Mouse (Mus musculus) hindbrain, embryonic 11.5 days (tissue): ENCODE results near the gene Clcnka. TPM values are rescaled to one million over a fixed set of nuclear protein-coding genes. Genes with fewer than 3 reads are reported as not detected.

ENCODE experiments used
- ATAC-seq: fragments of 200-750 bp; cut with Nextera tagmentation; 2 replicates; pipeline ENCODE4 v1.8.0; 2017; ENCODE audit warnings: mild to moderate bottlenecking, moderate TSS enrichment, moderate library complexity; ENCODE audit not compliant: low FRiP score
- DNase-seq: peaks from one replicate; pipeline ENCODE4 v3.0.0-alpha.2; 2015; ENCODE audit warnings: low spot score
- H3K27ac ChIP-seq: fragments of 300-500 bp; sonication (generic); 2 replicates; pipeline ENCODE4 v1.5.1; 2014; ENCODE audit warnings: mild to moderate bottlenecking, low read depth, low read length
- H3K27me3 ChIP-seq: fragments of 300-500 bp; sonication (generic); 2 replicates; pipeline ENCODE4 v1.6.1; 2014; ENCODE audit warnings: mild to moderate bottlenecking, low read length, moderate library complexity, mixed read lengths; ENCODE audit not compliant: control insufficient read depth, insufficient read depth
- H3K36me3 ChIP-seq: fragments of 300-500 bp; sonication (generic); 2 replicates; pipeline ENCODE4 v1.6.1; 2014; ENCODE audit warnings: mild to moderate bottlenecking, low read length, moderate library complexity, mixed read lengths; ENCODE audit not compliant: control insufficient read depth, insufficient read depth
- H3K4me1 ChIP-seq: fragments of 300-500 bp; sonication (generic); replicated peaks from 2 replicates; pipeline ENCODE4 v1.6.1; 2014; ENCODE audit warnings: low read length, mixed read lengths; ENCODE audit not compliant: control insufficient read depth, insufficient read depth
- H3K4me2 ChIP-seq: fragments of 300-500 bp; sonication (generic); replicated peaks from 2 replicates; pipeline ENCODE4 v1.6.1; 2014; ENCODE audit warnings: mild to moderate bottlenecking, low read depth, low read length
- H3K4me3 ChIP-seq: fragments of 300-500 bp; sonication (generic); 2 replicates; pipeline ENCODE4 v1.5.1; 2014; ENCODE audit warnings: low read depth, low read length
- H3K9ac ChIP-seq: fragments of 300-500 bp; sonication (generic); 2 replicates; pipeline ENCODE4 v1.6.1; 2014; ENCODE audit warnings: low read depth, low read length
- H3K9me3 ChIP-seq: fragments of 300-500 bp; sonication (generic); 2 replicates; pipeline ENCODE4 v1.6.1; 2016; ENCODE audit warnings: low read length; ENCODE audit not compliant: control insufficient read depth
- WGBS: fragments of 180-500 bp; shearing (Covaris S2); extraction: QIAGEN DNeasy Blood & Tissue Kit; methylation state at CpG from one replicate; pipeline ENCODE4 v1.1.7; 2014; 5-methylcytosine and 5-hydroxymethylcytosine counted together
- polyA plus RNA-seq: library from polyadenylated mRNA; unstranded; fragments of >200 nt; fragmentation: Nextera tagmentation; extraction: Ambion mirVana; gene quantifications from 2 replicates; pipeline ENCODE4 v1.2.1, GENCODE M21; 2014

Gene Clcnka
- polyA plus RNA-seq, 1 experiment from 2014 or later = 0.22 TPM

DNA sequence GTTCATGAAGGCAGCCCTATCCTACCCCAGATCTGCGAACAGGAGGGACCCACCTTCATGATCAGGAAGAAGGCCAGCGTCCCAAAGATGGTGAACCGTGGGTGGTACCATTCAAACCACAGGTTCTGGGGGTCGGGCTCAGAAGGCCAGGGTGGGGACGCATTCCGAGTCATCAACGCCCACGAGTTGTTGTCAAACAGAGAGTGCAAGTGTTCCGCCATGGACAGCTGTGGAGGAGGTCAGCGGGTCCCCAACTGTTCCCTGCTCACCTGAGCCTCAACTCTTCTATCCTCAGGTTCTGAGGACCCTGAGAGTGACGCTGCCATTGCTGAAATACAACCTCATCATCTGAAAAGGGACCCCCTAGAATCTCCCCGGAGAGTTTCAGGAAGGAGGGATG is 7.2 kb downstream of the Clcnka start:
- Histone ChIP-seq H3K27me3 (no peaks in the 10 kb centered on the region), H3K4me2 (no peak overlapping the region), H3K36me3 (no peaks in the 10 kb centered on the region), H3K9ac (no peak overlapping the region), H3K27ac (no peak overlapping the region), H3K4me1 (no peaks in the 10 kb centered on the region), H3K9me3 (no peaks in the 10 kb centered on the region), H3K4me3 (no peak overlapping the region)
- ATAC-seq = no peak
- 75% methylated on average over 12 of the region's 12 CpGs for WGBS
- DNase-seq = no peak

DNA sequence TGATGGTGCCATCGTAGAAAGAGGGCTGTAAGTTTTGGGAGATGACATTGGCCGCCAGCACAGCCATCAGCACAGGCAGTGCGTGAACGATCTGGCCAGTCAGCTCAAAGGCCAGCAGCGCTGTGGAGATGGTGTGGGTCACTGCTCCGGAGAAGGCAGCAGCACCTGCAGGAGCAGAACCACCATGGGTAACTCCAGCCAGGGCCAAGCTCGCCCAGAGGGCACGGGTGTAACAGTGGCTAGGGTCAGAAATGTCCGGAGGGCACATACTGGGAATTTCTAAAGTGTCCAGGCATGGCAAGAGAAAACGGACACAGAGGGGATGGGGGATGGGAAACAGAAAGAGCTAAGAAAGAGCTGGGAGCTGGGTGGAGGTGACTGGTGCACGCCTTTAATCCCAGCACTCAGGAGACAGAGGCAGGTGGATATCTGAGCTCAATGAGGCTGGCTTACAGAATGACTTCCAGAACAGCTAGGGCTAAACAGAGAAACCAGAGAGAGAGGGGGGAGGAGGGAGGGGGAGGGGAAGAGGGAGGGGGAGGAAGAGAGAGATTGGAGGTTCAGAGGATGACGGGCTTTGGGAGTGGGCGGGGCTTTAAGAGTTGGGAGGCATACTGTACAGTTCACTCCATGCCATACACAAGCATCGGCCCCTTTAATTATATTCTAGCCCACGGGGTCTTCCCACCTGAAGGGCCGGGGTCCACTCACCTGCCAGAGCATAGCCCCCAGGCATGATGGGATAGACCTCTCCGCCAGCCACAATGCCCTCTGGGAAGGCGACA is 9.0 kb downstream of the Clcnka start:
- WGBS = 73% methylated on average over 18 of the region's 18 CpGs
- Histone ChIP-seq H3K9me3 (no peaks in the 10 kb centered on the region), H3K36me3 (no peaks in the 10 kb centered on the region), H3K27ac (no peak overlapping the region), H3K4me2 (no peak overlapping the region), H3K27me3 (peaks cover 1% of the 10 kb centered on the region; the same call in 1 of the 2 replicates), H3K9ac (no peak overlapping the region), H3K4me3 (no peak overlapping the region), H3K4me1 (no peaks in the 10 kb centered on the region)
- no peak; the same call in 1 of the 2 replicates for ATAC-seq
- no peak for DNase-seq

DNA sequence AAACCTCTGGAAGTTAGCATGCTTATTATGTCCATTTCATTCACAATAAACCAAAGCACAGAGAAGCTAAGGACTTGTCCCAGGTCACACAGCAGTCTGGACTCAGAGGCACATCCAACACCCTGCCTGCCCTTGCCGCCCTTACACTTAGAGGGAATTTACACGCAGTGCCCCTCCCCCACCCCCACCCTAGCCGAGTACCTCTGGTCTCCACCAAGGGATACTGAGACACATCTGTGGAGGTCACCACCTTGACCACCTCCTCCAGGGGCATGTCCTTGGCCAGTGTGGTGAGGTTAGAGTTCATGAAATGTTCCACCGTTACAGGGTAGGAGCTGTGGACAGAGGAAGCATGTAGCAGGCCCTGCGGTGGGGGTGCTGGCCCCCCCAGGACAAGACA is 10.6 kb downstream of the Clcnka start:
- Histone ChIP-seq H3K9me3 (no peaks in the 10 kb centered on the region), H3K4me1 (no peaks in the 10 kb centered on the region), H3K27me3 (peaks cover 18% of the 10 kb centered on the region), H3K4me3 (no peak overlapping the region), H3K9ac (no peak overlapping the region), H3K4me2 (no peak overlapping the region), H3K27ac (no peak overlapping the region), H3K36me3 (no peaks in the 10 kb centered on the region)
- WGBS = 63% methylated on average over 5 of the region's 5 CpGs
- ATAC-seq (no peak), DNase-seq (no peak)

DNA sequence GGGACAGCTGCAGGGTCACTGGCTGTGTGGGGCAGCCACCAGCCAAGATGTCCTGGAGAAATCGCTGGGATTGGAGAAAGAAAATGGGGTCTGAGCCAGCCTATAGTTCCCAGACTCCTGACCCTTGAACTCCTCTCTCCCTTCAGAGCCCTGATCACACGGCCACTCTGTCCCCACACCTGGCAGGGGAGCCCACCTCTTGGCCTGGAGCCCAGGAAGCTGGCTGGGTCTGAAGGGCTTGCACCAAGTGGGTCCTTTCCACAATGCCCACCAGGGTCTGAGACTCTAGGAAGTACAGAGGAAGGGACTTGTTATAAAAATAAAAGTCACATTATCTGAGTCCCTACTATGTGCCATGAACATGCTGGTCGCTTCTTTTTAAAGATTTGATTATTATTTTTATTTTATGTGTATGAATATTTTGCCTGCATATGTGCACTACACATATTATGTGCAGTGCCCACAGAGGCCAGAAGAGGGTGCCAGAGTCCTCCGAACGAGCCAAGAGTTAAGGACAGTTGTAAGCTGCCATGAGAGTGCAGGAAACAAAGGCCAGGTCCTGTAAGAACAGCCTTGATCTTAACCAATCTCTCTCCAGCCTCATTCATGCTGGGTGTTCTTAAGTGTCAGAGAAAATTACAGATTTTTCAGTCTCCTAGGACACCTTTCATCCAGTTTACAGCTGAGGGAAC is 11.3 kb downstream of the Clcnka start:
- no peaks in the 10 kb centered on the region for H3K9me3 ChIP-seq
- H3K9ac ChIP-seq = no peak overlapping the region
- peaks cover 2% of the 10 kb centered on the region; the same call in 1 of the 2 replicates for H3K4me1 ChIP-seq
- ATAC-seq (no peak; the same call in 1 of the 2 replicates), DNase-seq (peak; percentile 88)
- H3K4me3 ChIP-seq = no peak overlapping the region
- H3K36me3 ChIP-seq = no peaks in the 10 kb centered on the region
- peaks cover 25% of the 10 kb centered on the region for H3K27me3 ChIP-seq
- WGBS = 22% methylated on average over 5 of the region's 5 CpGs
- no peak overlapping the region for H3K27ac ChIP-seq
- no peak overlapping the region for H3K4me2 ChIP-seq

DNA sequence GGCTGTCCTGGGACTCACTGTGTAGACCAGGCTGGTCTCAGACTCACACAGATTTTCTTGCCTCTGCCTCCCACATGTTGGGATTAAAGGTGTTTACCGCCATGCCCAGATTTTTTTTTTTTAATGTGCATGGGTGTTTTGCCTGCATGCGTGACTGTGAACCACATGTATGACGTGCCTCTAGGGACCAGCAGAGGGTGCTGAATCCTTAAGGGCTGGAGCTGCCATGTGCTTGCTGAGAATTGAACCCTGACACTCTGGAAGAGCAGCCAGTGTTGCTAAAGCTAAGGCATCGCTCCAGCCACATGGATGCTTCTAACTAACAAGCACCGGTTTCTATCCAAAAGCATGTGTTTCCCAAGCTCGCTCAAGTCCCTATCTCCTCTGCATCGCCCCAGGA is 12.4 kb downstream of the Clcnka start:
- ATAC-seq (no peak), DNase-seq (no peak)
- Histone ChIP-seq H3K27ac (no peak overlapping the region), H3K9ac (no peak overlapping the region), H3K27me3 (peaks cover 31% of the 10 kb centered on the region), H3K9me3 (no peaks in the 10 kb centered on the region), H3K36me3 (no peaks in the 10 kb centered on the region), H3K4me3 (no peak overlapping the region), H3K4me1 (peaks cover 4% of the 10 kb centered on the region; the same call in 1 of the 2 replicates), H3K4me2 (no peak overlapping the region)
- WGBS = 74% methylated on average over 7 of the region's 7 CpGs

DNA sequence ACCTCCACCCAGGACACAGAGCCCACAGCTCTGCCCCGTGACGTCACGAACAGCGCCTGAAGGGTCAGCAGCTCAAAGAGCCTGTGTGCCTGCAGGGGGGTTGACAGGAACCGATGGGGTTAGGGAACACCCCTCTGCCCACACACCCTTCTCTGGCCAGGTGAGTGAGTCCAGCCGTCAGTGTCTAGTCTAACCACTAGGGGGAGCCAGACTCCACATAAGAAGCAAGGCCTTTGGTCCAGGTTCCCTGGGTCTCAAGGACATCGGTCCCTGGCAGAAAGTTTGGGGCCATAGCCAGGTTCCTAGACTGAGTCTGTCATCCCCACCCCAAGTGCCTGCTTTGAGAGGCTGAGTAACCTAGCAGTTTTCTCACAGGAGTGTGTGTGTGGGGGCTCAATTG is 13.2 kb downstream of the Clcnka start:
- H3K9me3 ChIP-seq = no peaks in the 10 kb centered on the region
- no peak overlapping the region for H3K4me2 ChIP-seq
- H3K4me1 ChIP-seq = peaks cover 4% of the 10 kb centered on the region; the same call in 1 of the 2 replicates
- ATAC-seq (no peak), DNase-seq (peak; percentile 82)
- H3K27ac ChIP-seq = no peak overlapping the region
- WGBS = 0% methylated on average over 6 of the region's 7 CpGs
- H3K27me3 ChIP-seq = peaks cover 31% of the 10 kb centered on the region
- no peak overlapping the region for H3K9ac ChIP-seq
- H3K36me3 ChIP-seq = no peaks in the 10 kb centered on the region
- H3K4me3 ChIP-seq = no peak overlapping the region

DNA sequence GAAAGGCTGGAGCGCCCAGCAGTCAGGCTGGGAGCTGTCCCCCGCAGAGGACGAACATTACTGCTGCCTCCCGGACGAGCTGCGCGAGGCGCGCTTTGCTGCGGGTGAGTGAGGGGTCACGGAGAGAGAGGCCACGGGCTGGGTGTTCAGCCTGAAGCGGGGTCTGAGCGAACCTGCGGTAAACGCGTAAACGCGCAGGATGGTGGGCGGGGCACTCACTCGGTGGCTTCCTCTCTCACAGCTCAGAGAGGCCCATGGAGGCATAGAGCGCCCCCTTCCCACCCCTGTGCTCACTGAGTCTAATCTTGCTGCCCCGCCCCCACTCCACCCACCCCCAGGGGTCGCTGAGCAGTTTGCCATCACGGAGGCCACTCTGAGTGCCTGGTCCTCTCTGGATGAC is 16.1 kb downstream of the Clcnka start:
- Histone ChIP-seq H3K4me2 (peak overlapping the region; percentile 52), H3K36me3 (no peaks in the 10 kb centered on the region), H3K9ac (peak overlapping the region; percentile 15; the same call in 1 of the 2 replicates), H3K27me3 (peaks cover 33% of the 10 kb centered on the region), H3K4me1 (peaks cover 4% of the 10 kb centered on the region; the same call in 1 of the 2 replicates), H3K4me3 (peak overlapping the region; percentile 34), H3K27ac (no peak overlapping the region), H3K9me3 (no peaks in the 10 kb centered on the region)
- WGBS = under 1% methylated on average over 25 of the region's 25 CpGs
- peak; percentile 51; the same call in 1 of the 2 replicates for ATAC-seq
- peak; percentile 60 for DNase-seq

DNA sequence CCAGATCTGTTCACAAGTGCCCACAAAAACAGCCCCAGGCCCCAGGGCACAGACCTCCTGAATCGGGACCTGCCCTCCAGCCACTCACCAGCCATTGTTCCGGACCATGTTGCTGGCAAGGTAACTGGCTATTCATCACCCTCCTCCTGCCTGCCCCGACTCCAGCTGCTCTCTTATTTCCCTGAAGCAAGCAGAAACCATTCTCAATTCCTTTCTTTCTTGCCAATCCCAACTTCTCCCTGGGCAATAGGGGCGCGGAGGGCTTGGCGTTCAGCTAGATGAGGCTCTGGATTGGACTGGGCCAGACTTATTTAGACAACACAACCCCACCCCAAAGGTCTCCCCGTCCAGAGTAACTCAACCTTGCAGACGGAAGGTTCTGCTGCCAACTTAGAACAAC is 18.9 kb downstream of the Clcnka start:
- no peak for DNase-seq
- no peaks in the 10 kb centered on the region for H3K36me3 ChIP-seq
- no peak for ATAC-seq
- no peaks in the 10 kb centered on the region for H3K9me3 ChIP-seq
- H3K27ac ChIP-seq = no peak overlapping the region
- peaks cover 32% of the 10 kb centered on the region for H3K27me3 ChIP-seq
- H3K4me3 ChIP-seq = no peak overlapping the region
- no peak overlapping the region for H3K4me2 ChIP-seq
- no peak overlapping the region for H3K9ac ChIP-seq
- 55% methylated on average over 8 of the region's 8 CpGs for WGBS
- peaks cover 4% of the 10 kb centered on the region; the same call in 1 of the 2 replicates for H3K4me1 ChIP-seq
